Mouse (Mus musculus): ENCODE results near the gene Vash2.

DNA sequence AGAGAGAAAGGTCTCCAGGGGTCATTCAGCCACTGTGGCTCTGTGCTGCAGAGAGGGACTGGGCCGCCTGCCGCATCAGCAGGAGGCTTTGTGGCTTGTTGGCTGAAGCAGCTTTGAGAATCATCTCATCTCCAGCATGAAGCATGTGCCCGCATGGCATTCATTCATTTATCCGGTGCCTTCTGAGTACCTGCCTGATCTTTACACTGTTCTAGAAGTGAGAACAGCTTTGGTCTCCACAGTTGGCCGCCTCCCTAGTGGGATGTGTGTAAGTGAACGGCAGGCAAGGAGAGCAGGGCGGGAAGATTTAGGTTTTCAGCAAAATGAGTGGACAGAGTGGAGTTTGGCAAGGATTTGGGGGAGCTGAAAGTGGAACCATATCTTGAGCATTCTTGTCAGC, 39.3 kb downstream of the Vash2 start:
- TF ChIP-seq CTCF (IDR thresholded peaks at IDR 0.05; ENCODE audit: extremely low read depth, insufficient read depth, low read length) (no peak), POLR2A (IDR thresholded peaks at IDR 0.05; ENCODE audit: extremely low read depth, insufficient read depth, low read length) (no peak)
